Mouse (Mus musculus) cerebellum, adult 2 months (tissue): ENCODE measurements around the gene Apoc4. TPM values are rescaled to one million over a fixed set of nuclear protein-coding genes. Genes with fewer than 3 reads are reported as not detected.
"Not testable (repeated sequence)": the region's sequence is repeated elsewhere in the genome, so short reads cannot be mapped to it uniquely, and the experiment has no call there.

Experiments
- DNase-seq, 2 experiments: peaks; one replicate each; pipeline ENCODE4 v3.0.0; 2021
- H3K27ac ChIP-seq: fragments of 200-500 bp; 2 replicates; pipeline ENCODE4 v1.5.1; 2012; ENCODE audit warnings: low read length, control low read depth, inconsistent platforms; ENCODE audit not compliant: insufficient read depth
- H3K27me3 ChIP-seq: fragments of 200-500 bp; 2 replicates; pipeline ENCODE4 v1.6.1; 2012; ENCODE audit warnings: inconsistent platforms, mild to moderate bottlenecking, low read length, moderate library complexity; ENCODE audit not compliant: control insufficient read depth, insufficient read depth
- H3K4me1 ChIP-seq: fragments of 200-500 bp; 2 replicates; pipeline ENCODE4 v1.6.1; 2011; ENCODE audit warnings: low read length; ENCODE audit not compliant: control insufficient read depth, insufficient read depth
- H3K4me3 ChIP-seq: fragments of 200-500 bp; replicated peaks from 2 replicates; pipeline ENCODE3; 2011; ENCODE audit warnings: mild to moderate bottlenecking, low read depth, low read length, control low read depth; ENCODE audit not compliant: insufficient read depth
- CTCF ChIP-seq: fragments of 200-500 bp; IDR thresholded peaks from 2 replicates; pipeline ENCODE4 v1.5.1; 2011; ENCODE audit warnings: low read depth, mild to moderate bottlenecking, control low read depth, low read length, moderate library complexity, borderline replicate concordance; ENCODE audit not compliant: insufficient read depth
- POLR2A ChIP-seq: fragments of 200-500 bp; IDR thresholded peaks from 2 replicates; pipeline ENCODE4 v1.6.1; 2011; ENCODE audit warnings: low read length, control low read depth, borderline replicate concordance; ENCODE audit not compliant: insufficient read depth
- WGBS: fragments of 180-500 bp; shearing (Covaris S2); methylation state at CpG from one replicate; pipeline ENCODE4 v1.1.7; 2018; 5-methylcytosine and 5-hydroxymethylcytosine counted together
- polyA plus RNA-seq: library from polyadenylated mRNA; depleted of rRNA; stranded (reverse); fragments of >200 nt; gene quantifications from 2 replicates; pipeline ENCODE4 v1.2.3, GENCODE M21; 2012

The Apoc4 gene
- polyA plus RNA-seq, 1 experiment, result not detected

DNA sequence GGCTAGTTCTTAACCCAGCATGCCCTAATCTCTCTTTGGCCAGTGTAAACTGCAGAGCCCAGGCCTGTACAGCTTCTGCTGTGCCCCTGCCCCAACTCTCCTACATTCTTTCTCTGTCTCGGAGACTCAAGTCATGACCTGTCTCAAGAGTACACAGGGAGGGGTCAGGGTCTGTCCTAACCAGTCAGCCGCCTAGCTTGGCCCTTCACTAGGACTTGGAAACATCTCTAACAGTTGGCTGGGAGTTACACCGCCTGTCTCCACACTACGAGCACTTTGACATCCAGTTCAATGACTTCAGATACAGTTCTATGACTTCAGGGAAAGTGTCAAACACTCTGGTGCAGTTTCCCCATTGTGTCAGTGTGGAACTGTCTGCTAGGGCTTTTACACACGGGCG, 10.2 kb upstream of the Apoc4 start:
- Histone ChIP-seq H3K27me3 (no peaks in the 10 kb centered on the region), H3K27ac (no peak overlapping the region), H3K4me1 (no peaks in the 10 kb centered on the region), H3K4me3 (no peak overlapping the region)
- no peak for DNase-seq
- TF ChIP-seq CTCF (no peak), POLR2A (no peak)
- 67% methylated on average over 6 of the region's 6 CpGs for WGBS

- 89% methylated on average over 4 of the region's 4 CpGs for WGBS
- no peak for TF ChIP-seq POLR2A
These were observed 9.6 kb upstream of the Apoc4 start for GRCm38 (mm10) chr7:19690845-19691244.

GRCm38 (mm10) chr7:19688611-19689010, 7.3 kb upstream of the Apoc4 start:
- no peaks in the 10 kb centered on the region for H3K4me1 ChIP-seq
- DNase-seq, result no peak
- WGBS, result 89% methylated on average over 2 of the region's 2 CpGs
- no peak overlapping the region for H3K4me3 ChIP-seq
- H3K27ac ChIP-seq, result no peak overlapping the region
- no peaks in the 10 kb centered on the region; the same call in 1 of the 2 replicates for H3K27me3 ChIP-seq
- TF ChIP-seq POLR2A, result no peak
- no peak for TF ChIP-seq CTCF

More at GRCm38 (mm10) chr7:19690845-19691244, 9.6 kb upstream of the Apoc4 start:
- Histone ChIP-seq H3K27ac (no peak overlapping the region), H3K4me3 (no peak overlapping the region), H3K27me3 (no peaks in the 10 kb centered on the region; the same call in 1 of the 2 replicates), H3K4me1 (no peaks in the 10 kb centered on the region)
- no peak for DNase-seq

DNA sequence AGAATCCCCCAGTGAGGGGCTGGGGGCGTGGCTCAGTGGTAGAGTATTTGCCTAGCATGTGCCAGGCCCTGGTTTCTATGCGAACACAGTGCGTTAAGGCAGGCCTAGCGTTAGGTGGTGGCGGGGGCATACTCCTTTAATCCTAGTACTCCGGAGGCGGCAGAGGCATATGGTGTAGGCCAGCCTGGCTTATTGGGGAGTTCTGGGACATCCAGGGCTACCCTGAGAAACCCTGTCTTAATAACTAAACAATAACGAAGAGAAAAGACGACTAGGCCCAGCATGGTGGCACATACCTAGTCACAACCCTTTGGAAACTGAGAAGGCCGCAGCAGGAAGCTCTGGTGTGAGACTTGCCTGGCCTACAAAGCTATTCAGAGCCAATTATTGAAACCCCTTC, 6.8 kb upstream of the Apoc4 start:
- no peak for DNase-seq
- TF ChIP-seq POLR2A, result no peak
- no peak for TF ChIP-seq CTCF
- Histone ChIP-seq H3K27me3 (no peaks in the 10 kb centered on the region; the same call in 1 of the 2 replicates), H3K4me1 (no peaks in the 10 kb centered on the region), H3K27ac (no peak overlapping the region), H3K4me3 (no peak overlapping the region)
- 88% methylated on average over 10 of the region's 10 CpGs for WGBS

DNA sequence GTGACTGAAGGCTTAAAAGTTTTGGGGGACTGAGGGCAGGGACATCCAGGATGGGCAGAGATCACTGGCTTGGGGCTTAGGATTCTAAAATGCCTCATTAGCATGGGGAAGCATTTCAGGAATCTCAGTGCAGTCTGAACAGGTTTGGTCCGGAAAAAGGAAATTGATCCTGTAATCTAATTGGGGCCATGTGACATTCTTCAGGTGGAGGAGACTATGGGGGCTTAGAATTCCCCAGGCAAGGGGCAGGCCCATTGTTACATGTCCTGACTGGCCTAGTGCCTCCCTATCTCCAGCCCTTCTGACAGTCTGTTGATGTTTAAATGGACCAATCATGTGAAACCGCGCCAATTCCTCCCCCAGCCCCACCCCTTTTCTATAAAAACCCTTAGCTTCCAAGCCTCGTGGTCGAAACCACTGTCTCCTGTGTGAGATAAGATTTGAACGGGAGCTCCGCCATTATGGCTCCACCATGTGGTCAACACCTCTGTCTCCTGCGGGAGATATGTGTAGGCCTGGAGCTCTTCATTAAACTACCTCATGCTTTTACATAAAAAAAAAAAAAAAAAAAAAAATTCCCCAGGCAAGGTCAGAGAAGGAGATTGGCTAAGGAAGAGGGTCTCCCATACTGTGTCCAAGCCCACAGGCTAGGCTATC, 5.8 kb upstream of the Apoc4 start:
- WGBS, result 72% methylated on average over 8 of the region's 8 CpGs
- H3K27me3 ChIP-seq, H3K4me3 ChIP-seq, H3K27ac ChIP-seq, H3K4me1 ChIP-seq, DNase-seq: not testable (repeated sequence)

DNA sequence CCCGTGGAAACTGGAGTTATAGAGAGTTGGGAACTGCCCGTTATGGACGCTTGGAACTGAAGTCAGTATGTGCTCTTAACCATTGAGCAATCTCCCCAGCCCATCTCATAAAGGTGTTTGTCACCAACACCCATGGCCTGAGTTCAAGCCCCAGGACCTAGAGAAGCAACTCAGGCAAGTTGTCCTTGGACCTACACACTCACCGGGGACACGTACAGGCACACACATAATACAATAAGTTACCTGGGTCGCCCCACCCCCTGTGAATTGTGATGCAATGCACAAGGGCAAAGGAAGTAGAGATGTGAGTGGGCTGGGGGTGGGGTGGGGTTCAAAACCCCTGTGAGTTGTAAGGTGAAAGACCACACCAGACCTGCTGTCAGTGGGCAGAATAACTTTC, 5.2 kb upstream of the Apoc4 start:
- no peak overlapping the region for H3K4me3 ChIP-seq
- DNase-seq, result no peak
- H3K4me1 ChIP-seq, result no peaks in the 10 kb centered on the region
- no peak overlapping the region for H3K27ac ChIP-seq
- TF ChIP-seq CTCF (no peak), POLR2A (no peak)
- H3K27me3 ChIP-seq, result no peaks in the 10 kb centered on the region; the same call in 1 of the 2 replicates
- WGBS, result 88% methylated on average over 6 of the region's 6 CpGs

DNA sequence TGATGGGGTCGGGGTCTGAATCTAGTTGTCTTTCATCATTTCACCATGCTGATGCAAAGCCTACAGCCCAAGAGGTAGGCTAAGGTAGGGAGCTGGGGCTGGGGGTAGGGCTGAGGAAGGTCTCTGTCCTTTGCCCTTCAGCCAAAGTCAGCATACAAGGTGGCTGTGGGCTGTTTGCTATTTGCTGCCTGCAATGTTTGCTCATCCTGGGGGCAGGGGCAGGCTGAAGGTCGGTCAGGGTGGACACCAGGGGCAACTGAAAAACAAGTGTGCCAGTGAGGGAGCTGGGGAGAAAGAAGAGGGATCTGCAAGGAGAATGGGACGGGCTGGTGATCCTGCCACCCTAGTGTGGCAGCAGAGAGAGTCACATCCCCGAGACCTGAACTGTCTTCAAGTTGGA, 4.1 kb upstream of the Apoc4 start:
- Histone ChIP-seq H3K27ac (no peak overlapping the region), H3K4me1 (no peaks in the 10 kb centered on the region), H3K27me3 (no peaks in the 10 kb centered on the region; the same call in 1 of the 2 replicates), H3K4me3 (no peak overlapping the region)
- DNase-seq, result no peak
- no peak for TF ChIP-seq CTCF
- no peak for TF ChIP-seq POLR2A
- WGBS, result 60% methylated on average over 4 of the region's 4 CpGs

- 91% methylated on average over 6 of the region's 6 CpGs for WGBS
- no peak overlapping the region for H3K4me3 ChIP-seq
- no peaks in the 10 kb centered on the region for H3K4me1 ChIP-seq
- DNase-seq, result no peak
- TF ChIP-seq CTCF (no peak), POLR2A (no peak)
- H3K27me3 ChIP-seq, result no peaks in the 10 kb centered on the region; the same call in 1 of the 2 replicates
- no peak overlapping the region for H3K27ac ChIP-seq
These were observed 2.5 kb upstream of the Apoc4 start for GRCm38 (mm10) chr7:19683771-19684201.
